Mouse (Mus musculus) neutrophil, adult 83 days (primary cell): Measurements from ENCODE around the gene Pak3. TPM values are rescaled to one million over a fixed set of nuclear protein-coding genes. Genes with fewer than 3 reads are reported as not detected.

Experiments
- total RNA-seq, 2 experiments: library from RNA; stranded (reverse); gene quantifications; one replicate each; pipeline ENCODE4 v1.2.4; 2023

The Pak3 gene
- not detected for total RNA-seq

DNA sequence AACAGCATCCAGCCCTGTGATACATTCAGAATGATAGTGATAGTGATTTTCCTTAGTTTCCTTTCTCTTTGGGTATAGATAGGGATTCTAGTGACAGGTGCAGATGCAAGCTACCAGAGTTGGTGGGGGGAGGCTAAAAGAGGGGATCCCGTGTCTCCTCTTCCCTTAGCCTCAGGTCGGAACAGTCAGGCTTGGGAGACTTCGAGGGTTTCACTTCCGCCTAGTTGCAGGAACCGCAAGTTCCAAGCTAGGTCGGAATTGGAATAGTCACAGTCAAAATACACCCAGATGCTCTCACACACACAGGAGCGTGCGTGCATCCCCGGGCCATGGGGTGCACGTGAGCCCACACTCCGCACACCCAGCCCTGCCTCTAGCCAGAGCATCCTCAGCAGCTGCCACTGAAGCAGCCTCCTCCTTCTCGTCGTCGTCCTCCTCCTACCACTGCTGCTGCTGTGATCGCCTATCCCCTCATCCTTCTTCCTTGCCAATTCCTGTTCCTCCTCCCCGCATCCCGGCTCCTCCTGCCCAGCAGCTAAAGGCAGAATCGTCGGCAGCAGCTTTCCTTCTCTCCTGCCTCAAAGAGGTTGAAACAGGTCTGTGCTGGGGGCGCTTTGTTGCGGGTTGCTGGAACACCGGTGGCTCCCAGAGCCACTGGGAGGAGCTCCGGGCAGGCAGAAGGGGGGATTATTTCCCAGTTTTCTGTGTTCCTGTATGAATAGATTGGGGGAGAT is at the start of gene Pak3:
Gene Pak3, plus strand, starts transcription at position 424 of the 734 bp plus-strand sequence.

DNA sequence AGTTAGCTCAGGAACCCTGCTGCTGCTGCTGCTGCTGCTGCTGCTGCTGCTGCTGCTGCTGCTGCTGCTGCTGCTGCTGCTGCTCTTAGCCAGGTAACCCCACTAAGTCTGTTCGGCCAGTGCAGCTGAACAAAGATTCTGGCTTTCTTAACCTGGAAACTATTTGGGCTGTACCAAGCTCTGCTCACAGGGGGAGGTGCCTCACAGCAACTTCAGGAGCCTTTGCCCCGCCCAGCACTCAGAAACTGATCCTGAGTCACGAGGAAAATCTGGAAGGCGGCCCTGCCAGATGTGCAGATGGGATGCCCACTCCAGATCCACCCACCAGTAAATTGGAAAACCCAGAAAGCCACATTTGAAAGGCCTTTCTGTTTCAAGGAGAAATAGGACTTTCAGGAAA is 308.8 kb downstream of the Pak3 start, which contains the start of gene Capn6:
Gene Capn6, minus strand, starts transcription at position 203 of the 400 bp plus-strand sequence.

Other genes starting within 250 kb of the Pak3 start
- gene Chrdl1, start 124.3 kb upstream of the Pak3 start, total RNA-seq, result under 1 TPM in 1 of 2 experiments, not detected in 1; 0.09 TPM